Mouse (Mus musculus) kidney, postnatal 4 days (tissue): Measurements from ENCODE around the gene Paics.
A peak's percentile ranks its signal among the peaks of the same experiment; 100 is the strongest.
"Not testable (repeated sequence)": the region's sequence is repeated elsewhere in the genome, so short reads cannot be mapped to it uniquely, and the experiment has no call there.

ENCODE experiments used
- DNase-seq, 2 experiments: peaks; one replicate each; pipeline ENCODE4 v3.0.0; 2021; ENCODE audit warnings: mixed read lengths in 2 of 2

Paics gene

GRCm38 (mm10) chr5:76951106-76952027 lies at the start of gene Paics, which contains the start of gene Ppat:
TSS of gene Paics (plus strand) at chr5:76951307.
TSS of gene Ppat (minus strand) at chr5:76951578.
- DNase-seq: peak; percentile 98 to 99

GRCm38 (mm10) chr5:76902131-76902530 lies 49.0 kb upstream of the Paics start:
- DNase-seq: no peak

GRCm38 (mm10) chr5:76904713-76905404 lies 46.2 kb upstream of the Paics start:
- DNase-seq: peak in 1 of 2 experiments; percentile 11

- peak; percentile 98 to 99 for DNase-seq
These were observed 45.5 kb upstream of the Paics start, which contains the start of gene Aasdh for GRCm38 (mm10) chr5:76905405-76906154. TSS of gene Aasdh (minus strand) at chr5:76905514.

GRCm38 (mm10) chr5:76906155-76906499 lies 45.0 kb upstream of the Paics start:
- no peak for DNase-seq

GRCm38 (mm10) chr5:76910807-76911206 lies 40.3 kb upstream of the Paics start:
- no peak for DNase-seq

GRCm38 (mm10) chr5:76912522-76912921 lies 38.6 kb upstream of the Paics start:
- DNase-seq: not testable (repeated sequence)

- no peak for DNase-seq
These were observed 28.3 kb upstream of the Paics start for GRCm38 (mm10) chr5:76922833-76923232.

- DNase-seq: peak; percentile 74 to 82
These were observed 27.7 kb upstream of the Paics start for GRCm38 (mm10) chr5:76923428-76923827.

- DNase-seq: no peak
These were observed 26.8 kb upstream of the Paics start for GRCm38 (mm10) chr5:76924296-76924695.

GRCm38 (mm10) chr5:76928124-76928832 lies 22.8 kb upstream of the Paics start:
- peak; percentile 19 to 31 for DNase-seq

- peak; percentile 25 to 52 for DNase-seq
These were observed 21.8 kb upstream of the Paics start for GRCm38 (mm10) chr5:76929180-76929877.

- DNase-seq: no peak
These were observed 11.4 kb upstream of the Paics start for GRCm38 (mm10) chr5:76939717-76940116.

- no peak for DNase-seq
These were observed 9.1 kb upstream of the Paics start for GRCm38 (mm10) chr5:76941975-76942374.

- DNase-seq: no peak
These were observed 8.6 kb upstream of the Paics start for GRCm38 (mm10) chr5:76942505-76942904.

- no peak for DNase-seq
These were observed 6.0 kb upstream of the Paics start for GRCm38 (mm10) chr5:76944965-76945677.

- no peak for DNase-seq
These were observed 5.5 kb upstream of the Paics start for GRCm38 (mm10) chr5:76945678-76946033.

GRCm38 (mm10) chr5:76947142-76947541 lies 4.0 kb upstream of the Paics start:
- no peak for DNase-seq

- no peak for DNase-seq
These were observed 3.3 kb upstream of the Paics start for GRCm38 (mm10) chr5:76947758-76948157.

GRCm38 (mm10) chr5:76950343-76951105 lies 583 bp upstream of the Paics start:
- no peak for DNase-seq
